ENCODE assay signal across 28 mouse cellular contexts in genomic region chr15:7617954-7618353, GRCm38 (mm10).
A peak's percentile ranks its signal among the peaks of the same experiment; 100 is the strongest.
DNase-seq lines count a peak whose midpoint lies in the region; ATAC-seq lines count a peak whose summit lies in the region.
"Had no signal": no experiment of that assay in that cellular context is flagged by ENCODE, and none has a peak within 500 bp of the region (broad histone marks: within the 10 kb centered on the region; RNA-seq: fewer than 3 reads in every experiment).

No protein-coding gene starts in this region.

- no peaks in the 10 kb centered on the region for H3K36me3 ChIP-seq in neural tube, embryonic 12.5 days
- H3K36me3 ChIP-seq in intestine, embryonic 16.5 days (ENCODE audit: control insufficient read depth, insufficient read depth, low read length) = no peaks in the 10 kb centered on the region
- H3K36me3 ChIP-seq: embryonic facial prominence, embryonic 13.5 days; embryonic facial prominence, embryonic 15.5 days; forebrain, embryonic 10.5 days; forebrain, embryonic 12.5 days; G1E had no signal

- H3K27ac ChIP-seq in neural tube, embryonic 12.5 days = no peak overlapping the region
- no peak overlapping the region for H3K27ac ChIP-seq in intestine, embryonic 16.5 days (ENCODE audit: low read length)
- H3K27ac ChIP-seq: embryonic facial prominence, embryonic 13.5 days; embryonic facial prominence, embryonic 15.5 days; forebrain, embryonic 10.5 days; forebrain, embryonic 12.5 days had no signal

- DNase-seq in neural tube, embryonic 10.5 days (ENCODE audit: extremely low spot score, low spot score) = no peak
- no peak for DNase-seq in yolk sac, embryonic 10.5 days (ENCODE audit: low spot score)
- DNase-seq in lung, postnatal 14 days = no peak
- DNase-seq: adrenal gland, adult 8-10 months; adrenal gland, postnatal 14 days; adrenal gland, postnatal 36 days; B cell, adult 2 months; cerebellum, adult 11 months; cerebellum, adult 18-20 months; cerebellum, adult 8-10 months; cerebellum, adult 9-11 months; cerebellum, postnatal 14 days; cerebellum, postnatal 36 days; embryo, embryonic 11 days had no signal

- H3K27me3 ChIP-seq in neural tube, embryonic 12.5 days (replicated peaks) = no peaks in the 10 kb centered on the region
- no peaks in the 10 kb centered on the region for H3K27me3 ChIP-seq in intestine, embryonic 16.5 days (replicated peaks; ENCODE audit: control insufficient read depth, insufficient read depth, low read length)
- H3K27me3 ChIP-seq: CH12.LX; embryonic facial prominence, embryonic 15.5 days; forebrain, embryonic 12.5 days; Patski had no signal

- H3K9me3 ChIP-seq in neural tube, embryonic 12.5 days = no peaks in the 10 kb centered on the region
- H3K9me3 ChIP-seq in intestine, embryonic 16.5 days (ENCODE audit: control insufficient read depth, low read length) = no peaks in the 10 kb centered on the region
- H3K9me3 ChIP-seq: embryonic facial prominence, embryonic 13.5 days; embryonic facial prominence, embryonic 15.5 days; forebrain, embryonic 10.5 days; forebrain, embryonic 12.5 days; G1E had no signal

- no peaks in the 10 kb centered on the region for H3K4me1 ChIP-seq in neural tube, embryonic 12.5 days
- H3K4me1 ChIP-seq in intestine, embryonic 16.5 days (ENCODE audit: control insufficient read depth, insufficient read depth, low read length) = peaks cover 1% of the 10 kb centered on the region; the same call in 1 of the 2 replicates
- H3K4me1 ChIP-seq: forebrain, embryonic 12.5 days had no signal

- WGBS in neural tube, embryonic 12.5 days = 30% methylated on average over 2 of the region's 2 CpGs
- 38% methylated on average over 2 of the region's 2 CpGs for WGBS in intestine, embryonic 16.5 days

- 0 out of 2 replicates have a peak, but pooled peaks have one; percentile 37 for ATAC-seq in neural tube, embryonic 12.5 days (ENCODE audit: low FRiP score, low read depth)
- peak; percentile 67; the same call in 1 of the 2 replicates for ATAC-seq in intestine, embryonic 16.5 days
- ATAC-seq: activated CD4-positive, CD25-positive, alpha-beta regulatory T cell, adult 4 months; CD4-positive, CD25-positive, alpha-beta regulatory T cell, adult 4 months; forebrain, embryonic 14.5 days; forebrain, embryonic 16.5 days; Patski had no signal

- no peak overlapping the region for H3K4me2 ChIP-seq in neural tube, embryonic 12.5 days (replicated peaks)
- no peak overlapping the region for H3K4me2 ChIP-seq in intestine, embryonic 16.5 days (ENCODE audit: low read depth, low read length)
- H3K4me2 ChIP-seq: embryonic facial prominence, embryonic 13.5 days; embryonic facial prominence, embryonic 15.5 days; forebrain, embryonic 12.5 days had no signal

- no peak overlapping the region for H3K4me3 ChIP-seq in neural tube, embryonic 12.5 days
- H3K4me3 ChIP-seq in intestine, embryonic 16.5 days (ENCODE audit: low read length) = no peak overlapping the region
- H3K4me3 ChIP-seq: embryonic facial prominence, embryonic 13.5 days; embryonic facial prominence, embryonic 15.5 days; erythroblast, embryonic 14.5 days; forebrain, embryonic 10.5 days; forebrain, embryonic 12.5 days had no signal

- H3K9ac ChIP-seq in neural tube, embryonic 12.5 days = no peak overlapping the region
- H3K9ac ChIP-seq in intestine, embryonic 16.5 days (ENCODE audit: low read depth, low read length) = no peak overlapping the region
- H3K9ac ChIP-seq: embryonic facial prominence, embryonic 13.5 days; embryonic facial prominence, embryonic 15.5 days; forebrain, embryonic 12.5 days had no signal
